Mouse (Mus musculus) effector memory CD4-positive, alpha-beta T cell, adult 7 months (primary cell): ENCODE measurements around the gene Prmt6. TPM values are rescaled to one million over a fixed set of nuclear protein-coding genes. Genes with fewer than 3 reads are reported as not detected.

Experiments used
- polyA plus RNA-seq: library from polyadenylated mRNA; unstranded; fragments of 100-300 nt; shearing (Covaris generic); gene quantifications from one replicate; pipeline ENCODE4 v1.2.1, GENCODE M21; 2017

Prmt6 gene
- polyA plus RNA-seq, result 11.3 TPM

DNA sequence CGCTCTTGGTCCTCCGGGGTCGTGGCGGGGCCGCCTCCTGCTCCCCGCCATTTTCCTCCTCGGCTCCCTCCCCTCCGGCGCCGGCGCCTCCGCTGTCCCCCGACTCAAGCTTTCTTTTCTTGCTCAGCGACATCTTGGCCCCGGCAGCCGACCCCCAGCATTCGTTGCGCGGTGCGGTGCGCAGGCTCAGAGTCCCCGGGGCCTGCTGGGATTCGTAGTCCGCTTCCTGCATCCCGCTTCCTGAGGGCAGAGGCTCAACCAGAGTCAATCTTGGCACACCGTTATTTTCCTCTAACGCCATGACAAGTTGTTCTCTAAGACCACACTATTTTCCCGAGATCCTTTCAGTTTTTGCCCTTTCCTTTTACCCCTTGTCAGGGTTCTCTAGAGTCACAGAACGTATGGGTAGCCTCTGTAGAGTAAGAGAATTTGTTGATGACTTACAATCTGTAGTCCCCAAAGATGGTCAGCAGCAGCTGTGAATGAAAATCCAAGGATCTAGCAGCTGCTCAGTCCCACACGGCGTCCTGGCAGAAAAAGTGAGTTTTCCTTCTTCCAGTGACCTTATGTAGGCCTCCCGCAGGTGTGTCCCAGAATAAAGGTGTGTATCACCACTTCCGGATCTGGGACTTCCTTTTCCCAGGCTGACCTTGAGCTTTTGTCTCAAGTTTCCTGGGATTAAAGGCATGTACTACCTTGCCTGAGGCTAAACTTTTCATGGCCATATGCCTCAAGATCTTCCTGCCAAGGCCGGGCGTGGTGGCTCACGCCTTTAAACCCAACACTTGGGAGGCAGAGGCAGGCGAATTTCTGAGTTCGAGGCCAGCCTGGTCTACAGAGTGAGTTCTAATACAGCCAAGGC is at the start of gene Prmt6:
TSS of gene Prmt6 (minus strand) at position 160 of the 862 bp plus-strand sequence.

Other genes starting within 250 kb of the Prmt6 start
- not detected for gene Ntng1, start 107.0 kb downstream of the Prmt6 start, polyA plus RNA-seq